Mouse (Mus musculus) erythroblast, embryonic 14.5 days (primary cell): ENCODE data around the gene Tnfrsf1b.

Experiments
- GATA1 ChIP-seq: IDR thresholded peaks from 2 replicates; pipeline ENCODE4 v1.6.1; 2012; ENCODE audit warnings: low read length, inconsistent platforms, mixed read lengths
- TAL1 ChIP-seq: IDR thresholded peaks from 3 replicates; pipeline ENCODE4 v1.6.1; 2012; ENCODE audit warnings: low read length, inconsistent platforms, mixed read lengths

DNA sequence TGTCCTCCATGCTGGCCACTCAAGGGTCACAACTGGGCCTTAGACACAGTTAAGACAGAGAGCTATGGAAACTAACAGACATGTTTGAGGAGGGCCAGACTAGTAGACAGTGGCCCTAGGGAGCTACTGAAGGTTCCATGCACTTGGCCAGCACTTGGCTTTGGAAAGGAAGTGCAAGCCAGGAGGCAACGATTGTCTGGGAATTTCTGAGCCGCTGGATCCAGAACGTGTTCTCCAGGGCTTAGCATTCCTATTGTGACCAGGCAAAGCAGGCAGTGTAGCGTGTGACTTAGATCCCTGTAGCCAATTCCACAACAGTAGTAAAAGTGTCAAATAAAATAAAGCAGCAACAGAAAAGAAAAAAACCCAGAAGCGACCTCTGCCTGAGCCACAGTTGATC is 14.1 kb upstream of the Tnfrsf1b start:
- TF ChIP-seq TAL1 (no peak), GATA1 (no peak)
